Mouse (Mus musculus) erythroblast, embryonic 14.5 days (primary cell): Measurements from ENCODE around the gene Prkce. TPM values are rescaled to one million over a fixed set of nuclear protein-coding genes. Genes with fewer than 3 reads are reported as not detected.
"Not testable (repeated sequence)": the region's sequence is repeated elsewhere in the genome, so short reads cannot be mapped to it uniquely, and the experiment has no call there.

Experiments
- H3K27me3 ChIP-seq: 2 replicates; pipeline ENCODE4 v1.6.1; 2012; ENCODE audit warnings: inconsistent platforms; ENCODE audit not compliant: control insufficient read depth
- H3K36me3 ChIP-seq: 2 replicates; pipeline ENCODE4 v1.6.1; 2012; ENCODE audit warnings: mild to moderate bottlenecking, inconsistent platforms; ENCODE audit not compliant: control insufficient read depth
- H3K4me1 ChIP-seq: 2 replicates; pipeline ENCODE4 v1.6.1; 2012; ENCODE audit warnings: inconsistent platforms; ENCODE audit not compliant: control insufficient read depth
- H3K4me3 ChIP-seq: replicated peaks from 2 replicates; pipeline ENCODE3; 2012; ENCODE audit warnings: moderate library complexity, mild to moderate bottlenecking, inconsistent platforms
- H3K9me3 ChIP-seq: 2 replicates; pipeline ENCODE4 v1.6.1; 2012; ENCODE audit warnings: low read length, inconsistent platforms, mixed read lengths; ENCODE audit not compliant: control insufficient read depth
- GATA1 ChIP-seq: IDR thresholded peaks from 2 replicates; pipeline ENCODE4 v1.6.1; 2012; ENCODE audit warnings: low read length, inconsistent platforms, mixed read lengths
- TAL1 ChIP-seq: IDR thresholded peaks from 3 replicates; pipeline ENCODE4 v1.6.1; 2012; ENCODE audit warnings: low read length, inconsistent platforms, mixed read lengths
- polyA plus RNA-seq: library from polyadenylated mRNA; stranded (reverse); fragments of >175 nt; gene quantifications from 2 replicates; pipeline ENCODE4 v1.2.3, GENCODE M21; 2012

Gene Prkce
- polyA plus RNA-seq, 1 experiment = 0.04 TPM

GRCm38 (mm10) chr17:86465865-86466264 is 298.3 kb downstream of the Prkce start:
- H3K36me3 ChIP-seq = no peaks in the 10 kb centered on the region
- no peak for TF ChIP-seq TAL1
- no peak for TF ChIP-seq GATA1
- H3K27me3 ChIP-seq = no peaks in the 10 kb centered on the region
- H3K4me3 ChIP-seq = no peak overlapping the region
- H3K4me1 ChIP-seq = peaks cover 2% of the 10 kb centered on the region; the same call in 1 of the 2 replicates
- no peaks in the 10 kb centered on the region for H3K9me3 ChIP-seq

- Histone ChIP-seq H3K36me3 (no peaks in the 10 kb centered on the region), H3K4me3 (no peak overlapping the region), H3K4me1 (peaks cover 2% of the 10 kb centered on the region; the same call in 1 of the 2 replicates), H3K27me3 (no peaks in the 10 kb centered on the region), H3K9me3 (no peaks in the 10 kb centered on the region)
- TF ChIP-seq GATA1 = no peak
- TF ChIP-seq TAL1 = no peak
Observed at GRCm38 (mm10) chr17:86466412-86466811, 298.8 kb downstream of the Prkce start.

DNA sequence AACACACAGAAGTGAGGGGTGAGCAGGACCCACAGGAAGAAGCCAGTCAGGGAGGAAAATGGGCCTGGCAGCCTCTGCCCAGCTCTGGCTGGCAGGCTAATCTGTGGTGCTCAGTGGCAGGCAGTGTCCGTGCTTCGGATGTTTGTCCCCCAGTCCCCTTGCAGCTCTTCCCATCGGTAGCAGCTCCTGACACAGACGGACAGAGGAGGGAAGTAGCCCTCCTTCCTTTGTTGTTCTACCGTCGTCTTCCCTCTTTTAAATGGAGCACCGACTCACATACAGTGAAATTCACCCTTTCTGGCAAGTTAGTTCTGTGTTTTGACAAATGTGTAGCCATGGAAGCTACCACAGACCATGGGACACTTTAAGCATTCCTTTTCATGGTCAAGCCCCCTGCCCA is 299.3 kb downstream of the Prkce start:
- Histone ChIP-seq H3K9me3 (no peaks in the 10 kb centered on the region), H3K36me3 (no peaks in the 10 kb centered on the region), H3K27me3 (no peaks in the 10 kb centered on the region), H3K4me1 (peaks cover 2% of the 10 kb centered on the region; the same call in 1 of the 2 replicates), H3K4me3 (no peak overlapping the region)
- TF ChIP-seq TAL1 (no peak), GATA1 (no peak)

DNA sequence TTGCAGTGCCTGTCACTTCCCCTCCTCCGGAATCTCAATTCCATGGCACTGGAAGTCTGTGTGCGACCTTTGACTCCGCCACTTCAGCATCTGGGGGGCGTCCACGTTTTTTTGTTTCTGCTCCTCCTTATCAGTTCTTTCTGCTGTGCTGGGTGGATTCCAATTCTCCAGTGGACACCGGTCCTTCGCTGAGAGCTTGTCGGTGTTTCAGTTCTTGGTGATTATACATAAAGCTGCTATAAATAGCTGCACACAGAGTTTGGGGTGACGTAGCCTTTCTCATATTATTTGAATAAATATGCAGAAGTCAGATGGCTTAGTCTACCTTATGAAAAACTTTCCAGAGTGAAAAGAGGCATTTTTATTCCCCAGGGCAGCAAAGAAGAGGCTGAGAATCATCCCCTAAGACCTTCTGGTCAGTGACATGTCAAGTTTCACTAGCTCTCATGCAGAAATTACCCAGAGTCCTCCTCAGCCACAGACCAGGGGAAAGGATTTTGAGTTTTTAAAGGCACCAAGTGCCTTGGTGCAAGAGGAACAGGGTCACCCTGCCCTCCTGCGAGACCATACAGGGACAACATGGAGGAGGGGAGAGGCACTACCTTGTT is 299.8 kb downstream of the Prkce start:
- Histone ChIP-seq H3K4me3 (no peak overlapping the region), H3K36me3 (no peaks in the 10 kb centered on the region), H3K9me3 (no peaks in the 10 kb centered on the region), H3K4me1 (peaks cover 2% of the 10 kb centered on the region; the same call in 1 of the 2 replicates), H3K27me3 (no peaks in the 10 kb centered on the region)
- no peak for TF ChIP-seq GATA1

DNA sequence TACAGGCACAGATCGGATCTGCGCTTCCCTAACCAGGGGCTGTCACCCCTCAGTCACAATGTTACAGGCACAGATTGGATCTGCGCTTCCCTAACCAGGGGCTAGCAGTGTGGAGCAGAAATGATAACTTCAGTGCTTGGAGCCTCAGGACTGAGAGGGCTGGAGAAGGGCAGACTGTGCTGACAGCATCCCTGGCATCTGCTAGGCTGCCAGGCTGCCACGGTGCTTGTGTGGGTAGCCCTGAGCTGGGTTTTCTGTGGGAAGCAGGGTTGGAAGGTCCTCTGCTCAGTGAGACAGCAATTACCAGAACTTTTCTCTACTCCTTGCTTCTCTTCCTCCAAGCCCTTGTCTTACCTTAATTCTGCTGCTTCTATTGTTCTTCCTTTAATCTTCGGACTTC is 300.4 kb downstream of the Prkce start:
- Histone ChIP-seq H3K27me3 (no peaks in the 10 kb centered on the region), H3K9me3 (no peaks in the 10 kb centered on the region), H3K4me3 (no peak overlapping the region), H3K4me1 (peaks cover 2% of the 10 kb centered on the region; the same call in 1 of the 2 replicates), H3K36me3 (no peaks in the 10 kb centered on the region)
- TF ChIP-seq GATA1 (no peak), TAL1 (no peak)

DNA sequence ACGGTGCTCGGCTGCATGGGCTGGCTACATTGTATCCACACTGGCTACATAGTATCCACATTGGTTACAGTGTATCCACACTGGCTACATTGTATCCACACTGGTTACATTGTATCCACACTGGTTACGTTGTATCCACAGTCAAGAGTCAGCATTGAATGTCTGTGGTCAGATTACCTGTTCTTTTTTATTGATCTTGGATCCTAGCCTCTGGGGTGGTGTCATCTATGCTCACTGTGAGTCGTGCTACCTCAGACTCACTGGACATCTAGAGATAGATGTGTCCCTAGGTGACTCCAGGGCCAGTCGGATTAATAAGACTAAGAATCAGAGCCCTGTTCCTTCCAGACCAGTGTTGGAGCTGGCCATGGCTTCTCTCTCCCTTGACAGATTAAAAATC is 302.6 kb downstream of the Prkce start:
- no peaks in the 10 kb centered on the region for H3K36me3 ChIP-seq
- no peaks in the 10 kb centered on the region for H3K9me3 ChIP-seq
- H3K4me1 ChIP-seq = peaks cover 2% of the 10 kb centered on the region; the same call in 1 of the 2 replicates
- no peaks in the 10 kb centered on the region for H3K27me3 ChIP-seq
- TF ChIP-seq GATA1 (no peak), TAL1 (no peak)
- no peak overlapping the region for H3K4me3 ChIP-seq

DNA sequence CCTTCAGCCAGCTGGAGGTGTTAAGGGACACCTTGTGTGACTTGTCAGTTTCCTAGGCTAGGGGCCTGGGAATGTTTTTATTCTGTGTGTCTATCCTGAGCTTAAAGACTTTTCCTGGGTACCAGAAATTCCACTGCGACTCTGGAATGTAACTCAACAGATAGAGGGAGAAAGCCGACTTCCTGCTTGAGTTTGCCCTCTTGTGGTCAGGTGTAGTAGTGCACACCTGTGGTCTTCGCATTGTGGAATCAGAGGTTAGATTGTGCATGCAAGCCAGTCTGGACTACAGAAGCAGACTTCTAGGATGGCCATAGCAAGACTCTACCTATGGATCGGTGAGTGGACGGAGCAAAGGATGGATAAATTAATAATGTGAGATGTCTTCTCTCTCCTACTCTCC is 304.1 kb downstream of the Prkce start:
- Histone ChIP-seq H3K4me3 (no peak overlapping the region), H3K9me3 (no peaks in the 10 kb centered on the region), H3K4me1 (peaks cover 2% of the 10 kb centered on the region; the same call in 1 of the 2 replicates), H3K36me3 (no peaks in the 10 kb centered on the region), H3K27me3 (no peaks in the 10 kb centered on the region)
- TF ChIP-seq TAL1 (no peak), GATA1 (no peak)

GRCm38 (mm10) chr17:86476674-86477073 is 309.1 kb downstream of the Prkce start:
- no peak for TF ChIP-seq TAL1
- no peak for TF ChIP-seq GATA1
- H3K36me3 ChIP-seq = no peaks in the 10 kb centered on the region
- H3K9me3 ChIP-seq = no peaks in the 10 kb centered on the region
- no peaks in the 10 kb centered on the region for H3K27me3 ChIP-seq
- H3K4me3 ChIP-seq = no peak overlapping the region
- no peaks in the 10 kb centered on the region for H3K4me1 ChIP-seq

DNA sequence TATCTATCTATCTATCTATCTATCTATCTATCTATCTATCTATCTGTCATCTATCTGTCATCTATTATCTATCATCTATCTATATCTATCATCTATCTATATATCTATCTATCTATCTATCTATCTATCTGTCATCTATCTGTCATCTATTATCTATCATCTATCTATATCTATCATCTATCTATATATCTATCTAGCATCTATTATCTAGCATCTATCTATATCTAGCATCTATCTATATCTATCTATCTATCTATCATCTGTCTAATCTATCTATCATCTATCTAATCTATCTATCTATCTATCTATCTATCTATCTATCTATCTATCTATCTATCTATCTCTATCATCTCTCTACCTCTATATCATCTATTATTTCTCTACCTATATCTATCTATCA is 309.8 kb downstream of the Prkce start:
- H3K9me3 ChIP-seq, H3K4me1 ChIP-seq, H3K4me3 ChIP-seq, H3K27me3 ChIP-seq, H3K36me3 ChIP-seq: not testable (repeated sequence)

- H3K27me3 ChIP-seq = no peaks in the 10 kb centered on the region
- H3K4me3 ChIP-seq = no peak overlapping the region
- H3K9me3 ChIP-seq = no peaks in the 10 kb centered on the region
- H3K36me3 ChIP-seq = no peaks in the 10 kb centered on the region
- no peaks in the 10 kb centered on the region for H3K4me1 ChIP-seq
- TF ChIP-seq GATA1 (no peak), TAL1 (no peak)
Observed at GRCm38 (mm10) chr17:86479406-86479805, 311.8 kb downstream of the Prkce start.
